Mouse (Mus musculus): Measurements from ENCODE around the gene Tril.

The Tril gene

DNA sequence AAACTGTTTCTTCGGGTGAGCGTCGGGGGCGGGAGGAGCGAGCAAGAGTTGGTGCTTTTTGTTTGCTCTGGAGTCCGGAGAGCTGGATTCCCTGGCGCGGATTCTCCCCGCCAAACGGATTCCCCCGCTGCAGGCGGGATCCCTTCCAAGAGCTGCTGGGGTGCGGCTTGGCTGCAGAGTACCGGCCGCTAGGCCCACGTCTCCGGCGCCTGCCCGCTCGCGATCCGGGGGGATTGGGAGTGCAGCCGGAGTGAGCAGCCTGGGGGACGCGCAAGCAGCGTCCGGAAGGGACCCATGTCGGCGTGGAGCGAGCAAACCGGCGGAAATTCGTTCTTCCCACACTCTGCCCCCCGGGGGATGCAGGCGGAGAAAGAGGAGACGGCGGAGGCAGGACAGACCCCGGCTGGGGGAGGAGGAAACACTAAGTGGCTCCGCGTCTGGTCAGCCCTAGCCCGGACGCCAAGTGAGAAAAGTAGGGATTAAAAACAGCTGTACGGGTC, at the start of gene Tril:
TSS of gene Tril (minus strand) at position 345 of the 500 bp plus-strand sequence.
- in situ Hi-C loops (cut with MboI, MseI): no loop called here

DNA sequence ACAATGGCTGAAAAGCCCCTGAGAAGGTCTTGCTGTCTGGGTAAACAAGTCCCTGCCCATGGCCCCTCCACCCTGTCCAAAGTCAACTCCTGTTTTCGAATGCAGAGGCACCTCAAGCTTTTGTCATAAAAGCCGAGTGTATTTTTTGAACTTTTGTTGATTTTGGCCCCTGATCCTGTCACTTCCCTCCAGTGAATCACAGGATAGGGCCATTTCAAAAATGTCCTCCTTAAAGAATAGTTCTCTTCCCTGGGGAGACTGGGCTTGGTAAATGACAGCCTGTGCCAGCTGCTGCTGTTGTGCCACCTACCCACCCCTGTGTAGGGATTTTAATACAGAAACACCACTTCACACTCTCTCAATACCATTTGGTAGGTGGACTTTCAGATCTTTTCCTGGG, 42.4 kb upstream of the Tril start:
- in situ Hi-C loops (cut with MboI, MseI): no loop called here

DNA sequence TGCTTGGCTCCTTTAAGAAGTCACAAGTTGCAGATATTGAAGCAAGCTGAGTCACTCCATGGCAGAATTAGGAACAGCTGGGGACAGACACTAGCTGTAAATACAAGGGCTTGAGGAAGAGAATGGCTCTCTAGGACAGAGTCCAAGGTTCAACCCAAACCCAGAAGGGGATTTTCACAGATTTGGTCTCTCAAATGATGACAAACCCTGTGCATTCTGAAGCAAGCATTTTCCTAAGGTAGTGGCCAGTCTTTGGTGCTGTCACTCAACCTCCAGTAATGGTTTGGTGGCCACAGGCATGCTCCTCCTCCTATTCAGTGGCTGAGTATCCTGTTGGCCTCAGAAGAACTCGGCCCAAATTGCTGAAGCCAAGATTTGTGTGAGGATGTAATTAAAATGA, 38.5 kb upstream of the Tril start:
- in situ Hi-C loops (cut with MboI, MseI): no loop called here

DNA sequence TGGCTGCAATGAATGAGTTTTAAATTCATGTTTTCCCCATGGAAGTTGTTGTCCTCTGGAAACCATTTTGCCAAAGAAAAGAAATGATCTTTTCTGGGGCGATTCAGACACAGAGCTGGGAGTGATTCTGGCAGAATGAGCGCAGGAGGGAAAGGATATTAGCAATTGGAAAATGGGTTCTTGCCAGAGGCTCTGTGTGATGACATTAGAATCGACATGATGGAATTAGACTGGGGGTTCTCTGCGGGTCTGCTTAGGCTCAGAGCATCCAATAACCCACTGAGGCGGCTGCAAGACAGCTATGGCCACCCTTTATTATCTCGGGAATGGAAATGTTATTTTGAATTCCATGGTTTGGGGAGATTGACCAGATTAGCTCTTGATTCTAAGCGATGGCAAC, 37.2 kb upstream of the Tril start:
- in situ Hi-C loops (cut with MboI, MseI): no loop called here

DNA sequence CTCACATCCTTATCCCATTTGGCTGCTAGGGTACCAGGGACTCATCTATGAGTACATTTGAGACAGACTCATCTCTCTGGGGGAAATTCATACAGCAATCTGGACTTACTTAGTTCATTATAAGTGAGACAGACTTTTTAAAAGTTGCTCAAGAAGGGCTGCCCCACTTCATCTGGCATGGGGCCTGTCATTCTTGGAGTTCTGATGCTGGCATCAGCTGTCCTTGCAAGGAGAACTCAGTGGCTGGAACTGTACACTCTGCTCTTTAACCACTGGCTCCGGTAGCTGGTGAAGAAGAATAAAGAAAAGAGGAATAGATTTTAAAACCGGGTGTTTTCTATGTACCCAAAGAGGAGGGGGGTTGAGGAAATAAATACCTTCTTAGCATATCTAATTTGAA, 36.1 kb upstream of the Tril start:
- in situ Hi-C loops (cut with MboI, MseI): no loop called here

DNA sequence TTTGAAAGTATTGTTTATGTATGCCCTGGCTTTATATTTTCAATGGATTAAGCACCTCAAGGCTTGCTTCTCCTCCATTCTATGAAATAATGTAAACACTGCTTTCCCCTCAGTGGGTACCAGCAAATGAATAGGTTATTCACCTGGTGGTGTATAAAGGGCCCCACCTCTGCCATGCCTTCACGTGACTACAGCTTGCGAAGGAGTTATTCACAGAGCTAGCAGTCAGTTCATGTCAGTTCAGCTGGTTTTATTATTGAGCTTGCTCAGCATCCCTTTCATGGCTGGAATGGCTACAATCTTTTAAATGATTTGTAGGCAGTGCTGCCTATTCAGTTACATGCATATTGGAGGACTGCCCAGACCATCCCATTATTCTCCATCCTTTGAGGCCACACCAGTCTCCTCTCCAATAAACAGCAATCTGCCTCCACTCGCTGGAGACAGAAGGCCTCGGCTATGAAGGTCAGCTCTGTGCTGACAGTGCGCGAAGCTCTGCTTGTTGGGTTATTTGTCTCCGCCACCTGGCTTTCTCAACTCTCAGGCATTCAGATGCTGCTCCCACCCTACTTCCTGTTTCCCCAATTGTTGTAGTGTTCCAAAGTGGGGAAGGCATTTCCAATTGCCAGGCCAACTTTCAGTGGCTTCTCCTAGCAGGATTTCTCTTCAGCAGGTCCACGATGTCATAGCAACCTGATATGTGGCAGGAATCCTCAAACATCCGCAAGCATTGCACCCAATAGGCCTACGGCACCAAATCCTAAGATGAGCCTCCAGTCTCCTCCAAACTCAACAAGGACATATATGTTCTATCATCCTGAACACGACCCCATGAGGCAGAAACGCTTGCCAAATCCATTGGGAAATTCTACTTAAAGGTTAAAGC, 34.6 kb upstream of the Tril start:
- in situ Hi-C loops (cut with MboI, MseI): no loop called here

DNA sequence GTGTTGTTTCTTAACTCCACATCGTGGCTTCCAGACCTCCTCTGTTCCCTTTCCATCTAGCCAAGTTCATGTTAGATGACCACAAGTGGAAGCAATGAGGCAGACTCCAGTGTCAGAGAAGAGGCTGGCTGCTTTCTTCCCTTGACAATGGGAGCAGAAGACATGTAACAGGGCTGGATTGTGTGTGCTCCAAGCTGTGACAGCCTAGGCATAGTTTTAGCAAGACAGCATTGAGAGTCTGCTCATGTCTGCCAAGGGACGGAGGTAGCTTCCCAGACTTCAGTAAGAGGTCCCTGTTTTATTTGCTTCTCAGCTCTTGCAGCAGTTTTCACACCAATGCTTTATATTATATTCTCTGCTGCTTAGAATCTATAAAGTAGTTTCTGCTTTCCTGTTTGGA, 33.6 kb upstream of the Tril start:
- in situ Hi-C loops (cut with MboI, MseI): no loop called here

DNA sequence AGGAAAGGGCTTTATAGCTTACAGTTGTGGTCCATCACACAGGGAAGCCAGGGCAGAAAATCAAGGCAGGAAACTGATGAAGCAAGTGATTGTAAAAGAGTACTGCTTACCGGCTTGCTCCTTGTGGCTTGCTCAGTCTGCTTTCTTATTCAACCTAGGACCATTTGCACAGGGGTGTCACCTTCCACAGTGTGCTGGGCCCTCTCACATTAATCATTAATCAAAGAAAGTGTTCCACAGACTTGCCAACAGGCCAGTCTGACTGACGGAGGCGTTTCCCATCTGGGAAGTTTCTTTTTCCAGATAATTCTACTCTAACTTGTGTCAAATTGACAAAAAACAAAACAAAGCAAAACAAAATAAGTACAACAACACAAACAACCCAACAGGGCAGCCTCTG, 32.9 kb upstream of the Tril start:
- in situ Hi-C loops (cut with MboI, MseI): no loop called here

DNA sequence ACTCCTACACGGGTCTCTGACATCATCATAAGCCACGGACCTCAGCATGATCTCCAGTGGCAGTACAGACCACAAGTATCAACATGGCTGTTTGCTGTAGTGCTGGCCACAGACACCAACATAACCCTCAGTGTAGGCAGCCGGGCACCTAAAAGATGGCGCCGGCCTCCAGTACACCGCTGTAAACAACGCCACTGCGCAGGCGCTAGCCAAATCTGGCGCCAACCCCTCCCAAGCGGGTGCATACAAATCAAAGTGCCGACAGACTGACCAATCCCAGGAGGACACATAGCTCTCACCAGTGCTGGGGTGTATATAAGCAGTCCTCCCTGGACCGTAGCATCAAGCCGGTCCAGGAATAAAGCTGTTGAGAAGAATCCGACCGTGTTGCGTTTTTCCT, 24.0 kb upstream of the Tril start:
- in situ Hi-C loops (cut with MboI, MseI): no loop called here

DNA sequence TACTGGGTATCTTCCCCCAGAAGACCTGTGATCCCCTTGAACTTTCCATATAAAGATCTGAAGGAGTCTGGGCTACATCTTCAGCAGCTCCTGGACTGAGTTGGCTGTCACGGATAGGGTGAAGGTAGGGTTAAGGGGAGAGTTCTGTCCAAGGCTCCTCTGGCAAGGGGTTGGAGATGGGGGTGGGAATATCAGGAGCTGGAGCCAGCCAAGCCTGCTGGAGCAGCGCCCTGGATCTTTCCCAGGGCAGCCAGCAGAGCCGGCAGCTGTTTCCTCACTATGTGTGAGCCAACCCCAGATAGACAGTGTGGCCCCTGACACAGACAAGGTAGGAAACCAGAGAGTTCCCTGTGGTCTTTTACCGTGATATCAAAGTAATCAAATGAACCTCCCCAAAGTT, 4.6 kb upstream of the Tril start:
- in situ Hi-C loops (cut with MboI, MseI): no loop called here

DNA sequence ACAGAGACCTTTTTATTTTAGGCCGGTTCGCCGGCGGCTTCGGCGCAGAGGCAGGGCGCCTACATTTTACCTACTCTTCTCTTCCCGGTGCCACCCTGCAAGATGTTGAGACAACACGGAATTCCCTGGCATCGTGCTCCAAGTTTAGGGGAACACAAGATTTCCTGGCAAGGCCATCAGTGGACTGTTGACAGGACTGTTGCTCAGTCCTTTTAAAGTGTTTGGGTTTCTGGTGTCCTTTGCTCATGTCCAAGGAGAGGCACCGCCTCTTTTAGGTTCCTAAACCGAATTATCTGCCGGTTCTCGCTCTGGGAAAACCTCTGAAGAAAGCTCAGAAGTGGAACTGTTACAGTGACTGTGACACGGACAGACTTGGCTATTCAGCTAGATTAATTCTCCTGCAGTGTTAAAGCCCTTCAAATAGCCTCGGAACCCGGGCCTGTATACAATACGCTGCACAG, 441 bp upstream of the Tril start:
- in situ Hi-C loops (cut with MboI, MseI): no loop called here

DNA sequence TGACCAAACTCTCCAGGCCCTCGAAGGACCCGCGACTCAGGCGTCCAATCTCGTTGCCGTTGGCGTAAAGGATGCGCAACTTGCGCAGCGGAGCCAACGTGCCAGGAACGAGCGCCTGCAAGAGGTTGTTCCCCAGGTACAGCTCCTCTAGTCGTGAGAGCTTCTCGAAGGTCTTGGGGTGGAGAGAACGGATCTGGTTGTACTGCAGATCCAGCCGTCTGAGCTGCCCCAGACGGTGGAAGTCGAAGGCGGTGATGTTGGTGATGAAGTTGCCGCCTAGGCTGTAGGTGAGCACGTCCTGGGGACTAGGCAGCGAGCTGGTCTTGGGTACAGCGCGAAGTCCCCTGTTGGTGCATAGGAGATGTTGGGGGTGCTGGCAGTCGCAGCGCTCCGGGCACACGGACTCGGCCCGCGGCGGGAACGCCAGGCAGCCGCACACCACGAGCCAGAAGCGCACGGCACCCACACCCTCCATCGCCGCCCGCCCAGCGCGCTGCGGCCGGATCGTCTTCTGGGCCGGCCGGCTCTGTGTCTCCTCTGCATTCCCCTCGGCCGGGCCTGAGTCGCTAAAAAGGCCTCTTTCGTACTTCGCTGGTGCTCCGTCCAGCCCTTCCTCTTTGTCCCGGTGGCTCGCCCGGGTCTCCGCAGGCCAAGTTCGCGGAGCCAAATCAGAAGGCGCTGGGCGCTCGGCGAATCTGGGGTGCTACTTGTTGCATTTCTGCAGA, 707 bp downstream of the Tril start:
- in situ Hi-C loops (cut with MboI, MseI): no loop called here

DNA sequence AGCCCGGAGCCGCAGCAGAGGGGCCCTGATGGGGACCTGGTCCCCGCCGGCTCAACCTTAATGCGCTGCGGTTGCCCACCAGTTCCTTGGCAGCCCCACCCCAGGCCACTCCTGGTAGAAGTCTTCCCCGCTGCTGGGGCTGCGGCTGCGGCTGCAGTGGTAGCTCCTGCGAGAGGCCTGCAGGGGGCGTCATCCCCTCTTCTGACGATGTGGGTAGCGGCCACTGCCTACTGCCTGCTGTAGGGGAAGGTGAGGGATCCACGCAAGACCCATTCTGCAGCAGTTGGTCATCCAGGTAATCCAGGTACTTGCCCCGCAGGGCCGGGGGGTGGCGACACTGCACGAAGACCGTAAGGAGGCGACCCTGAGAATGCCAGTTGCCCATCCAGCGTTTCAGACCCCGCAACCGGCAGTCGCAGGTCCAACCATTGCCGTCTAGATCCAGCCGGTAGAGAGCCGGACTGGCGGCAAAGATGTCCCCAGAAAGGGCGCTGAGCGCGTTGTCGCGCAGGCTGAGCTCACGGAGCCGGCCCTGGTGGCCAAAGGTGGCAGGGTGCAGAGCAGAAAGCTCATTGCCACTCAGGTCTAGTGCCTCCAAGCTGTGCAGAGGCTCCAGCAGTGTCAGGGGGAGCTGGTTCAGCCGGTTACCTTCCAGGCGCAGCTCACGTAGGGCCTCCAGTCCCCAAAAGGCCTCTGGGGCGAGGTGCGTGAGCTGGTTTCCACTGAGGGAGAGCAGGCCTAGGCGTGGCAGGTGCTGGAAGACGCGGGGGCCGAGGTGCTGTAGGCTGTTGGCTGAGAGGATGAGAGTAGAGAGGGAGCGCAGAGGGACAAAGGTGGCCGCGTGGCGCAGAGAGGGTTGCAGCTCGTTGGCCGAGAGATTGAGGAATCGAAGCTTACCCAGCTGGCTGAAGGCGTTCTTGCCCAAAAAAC, 1.6 kb downstream of the Tril start:
- in situ Hi-C loops (cut with MboI, MseI): no loop called here

DNA sequence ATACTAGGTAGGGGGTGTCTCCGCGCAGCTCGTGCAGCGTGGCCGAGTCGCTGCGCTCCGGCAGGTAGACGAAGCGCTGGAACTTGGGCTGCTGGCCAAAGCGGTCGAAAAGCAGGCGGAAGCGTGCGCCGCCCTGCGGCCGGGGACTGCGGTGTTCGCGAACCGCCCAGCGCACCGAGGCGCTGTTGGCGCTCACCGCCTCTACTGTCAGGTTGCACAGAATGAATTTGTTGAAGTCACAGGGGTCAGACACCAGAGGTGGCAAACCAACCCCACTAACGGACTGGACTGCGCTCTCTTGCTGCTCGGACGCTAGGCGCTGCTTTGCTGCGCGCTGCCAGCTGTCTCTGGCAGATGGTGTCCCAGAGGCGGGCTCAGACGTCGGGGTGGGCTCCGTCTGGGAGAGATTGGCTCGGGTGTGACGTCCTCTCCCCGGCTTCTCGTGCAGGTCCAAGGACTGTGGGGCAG, 2.3 kb downstream of the Tril start:
- in situ Hi-C loops (cut with MboI, MseI): no loop called here

DNA sequence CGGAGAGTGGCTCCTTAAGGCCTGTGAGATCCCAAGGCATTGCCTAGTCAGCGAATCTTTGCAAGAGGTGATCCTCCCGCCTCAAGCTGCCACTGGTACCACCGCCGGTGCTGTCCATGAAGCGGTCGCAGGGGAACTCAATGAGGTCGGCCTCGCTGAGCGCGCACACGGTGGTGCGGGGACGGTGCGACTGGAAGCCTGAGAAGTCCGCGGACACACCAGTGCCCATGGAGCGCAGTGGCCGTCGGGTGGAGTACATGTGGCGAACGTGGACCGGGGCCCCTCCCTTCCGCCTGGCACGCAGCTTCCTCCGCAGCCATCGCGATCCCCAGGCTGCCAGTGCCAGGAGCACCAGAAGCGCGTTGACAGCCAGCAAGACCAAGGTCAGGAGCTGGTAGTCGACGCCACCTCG, 2.9 kb downstream of the Tril start:
- in situ Hi-C loops (cut with MboI, MseI): no loop called here

DNA sequence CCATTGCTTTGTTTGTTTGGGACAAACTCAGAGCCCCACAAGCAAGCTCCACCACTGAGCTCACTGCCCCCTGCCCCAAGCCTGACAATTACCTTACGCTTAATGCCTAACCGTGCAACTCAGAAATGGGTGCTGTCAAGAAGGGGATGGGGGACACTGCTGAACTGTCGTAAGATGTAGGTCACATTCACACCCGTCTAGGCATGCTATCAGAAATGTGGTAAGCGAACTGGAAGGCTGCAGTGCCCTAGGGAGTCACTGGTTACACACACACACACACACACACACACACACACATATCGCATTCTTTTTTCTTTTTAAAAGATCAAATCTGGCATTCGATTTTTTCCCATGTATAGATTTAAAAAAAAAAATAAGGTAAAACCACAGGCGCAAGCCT, 4.0 kb downstream of the Tril start:
- in situ Hi-C loops (cut with MboI, MseI): no loop called here

DNA sequence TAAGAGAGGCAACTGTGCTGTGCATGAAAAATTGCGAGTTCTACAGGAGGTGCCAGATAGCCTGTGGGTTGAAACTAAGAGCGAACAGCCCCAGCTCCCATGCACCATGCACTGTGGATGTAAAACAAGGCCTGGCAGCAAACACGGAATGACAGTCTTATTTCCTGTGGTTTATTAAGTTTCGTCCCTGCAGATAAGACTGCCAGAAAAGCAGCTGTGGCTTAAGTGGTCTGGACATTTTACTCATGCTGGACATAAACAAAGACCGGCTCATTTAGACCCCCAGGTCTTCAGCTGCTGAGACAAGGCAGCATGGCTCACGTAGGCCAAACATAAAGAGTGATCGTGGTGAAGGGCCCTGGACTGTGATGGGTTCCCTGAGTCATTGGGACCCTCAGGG, 4.9 kb downstream of the Tril start:
- in situ Hi-C loops (cut with MboI, MseI): no loop called here

DNA sequence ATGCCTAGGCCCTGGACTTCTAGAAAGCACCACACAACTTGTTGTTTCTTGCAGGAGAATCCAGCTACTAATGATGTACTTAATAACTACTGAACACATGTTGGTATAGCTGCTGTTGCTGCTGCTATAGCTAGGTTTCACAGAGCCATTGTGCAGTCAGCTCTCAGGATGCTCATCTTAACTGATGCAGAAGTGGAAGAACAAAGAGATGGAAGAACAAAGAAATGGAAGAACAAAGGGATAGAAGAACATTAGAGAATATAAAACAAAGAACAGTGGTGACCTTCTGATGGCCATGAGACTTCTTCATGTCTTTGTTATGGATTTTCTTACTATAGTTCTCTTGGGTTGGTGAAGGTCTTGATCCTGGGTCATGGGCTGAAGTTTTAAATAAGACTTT, 6.4 kb downstream of the Tril start:
- in situ Hi-C loops (cut with MboI, MseI): no loop called here

DNA sequence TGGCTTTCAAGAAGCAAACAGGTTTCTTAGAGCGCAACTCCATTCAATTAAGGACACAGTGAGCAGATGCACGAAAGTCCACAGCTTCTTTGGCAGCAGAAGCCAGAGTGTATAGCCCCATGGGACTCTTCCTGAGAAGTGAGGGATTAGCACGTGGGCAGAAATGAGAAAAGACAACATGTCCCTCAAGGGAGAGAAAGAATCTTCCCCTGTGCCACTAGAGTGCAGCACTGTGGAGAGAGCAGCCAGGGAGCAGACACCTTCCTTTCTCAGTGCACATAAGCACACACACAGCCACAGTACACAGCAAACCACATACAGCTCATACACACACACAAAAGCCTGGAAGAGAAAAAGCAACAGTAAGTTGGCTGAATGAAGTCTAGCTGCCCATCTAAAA, 8.4 kb downstream of the Tril start:
- in situ Hi-C loops (cut with MboI, MseI): no loop called here

DNA sequence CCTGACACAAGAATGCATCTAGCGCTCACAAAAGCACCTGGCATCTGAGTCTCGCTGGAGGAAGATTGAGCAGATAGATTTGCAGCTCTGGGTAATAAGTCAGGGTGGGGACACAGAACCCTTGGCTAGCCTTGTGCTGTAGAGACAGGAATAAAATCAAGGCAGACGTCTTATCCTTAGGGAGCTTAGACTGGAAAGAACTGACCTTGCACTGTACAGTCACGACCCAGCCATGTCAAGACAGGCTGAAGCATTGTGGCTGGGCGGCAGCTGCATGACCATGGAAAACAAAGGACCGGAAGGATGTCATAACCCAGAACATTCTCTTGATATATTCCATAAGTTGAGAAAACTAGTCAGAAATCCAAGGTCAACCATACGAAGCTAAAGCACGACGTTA, 11.8 kb downstream of the Tril start:
- in situ Hi-C loops (cut with MboI, MseI): no loop called here

DNA sequence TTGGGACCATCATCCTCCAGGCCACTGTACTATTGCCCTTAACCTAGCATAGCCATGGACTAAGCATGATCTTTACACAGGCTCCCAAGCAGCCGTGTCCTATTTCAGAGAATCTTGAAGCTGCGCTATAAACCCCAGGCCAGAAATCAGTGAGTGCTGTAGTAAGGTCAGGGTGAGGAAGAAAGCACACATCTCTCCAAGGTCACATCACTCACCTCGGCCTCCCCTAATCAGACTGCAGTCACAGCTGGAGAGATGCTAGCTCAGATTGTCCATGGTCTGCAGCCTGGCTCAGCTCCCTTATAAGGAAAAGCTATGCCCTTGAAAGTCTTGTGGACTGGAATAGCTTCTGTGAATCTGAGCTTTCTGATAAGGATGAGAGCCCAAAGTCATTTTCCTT, 13.4 kb downstream of the Tril start:
- in situ Hi-C loops (cut with MboI, MseI): no loop called here

DNA sequence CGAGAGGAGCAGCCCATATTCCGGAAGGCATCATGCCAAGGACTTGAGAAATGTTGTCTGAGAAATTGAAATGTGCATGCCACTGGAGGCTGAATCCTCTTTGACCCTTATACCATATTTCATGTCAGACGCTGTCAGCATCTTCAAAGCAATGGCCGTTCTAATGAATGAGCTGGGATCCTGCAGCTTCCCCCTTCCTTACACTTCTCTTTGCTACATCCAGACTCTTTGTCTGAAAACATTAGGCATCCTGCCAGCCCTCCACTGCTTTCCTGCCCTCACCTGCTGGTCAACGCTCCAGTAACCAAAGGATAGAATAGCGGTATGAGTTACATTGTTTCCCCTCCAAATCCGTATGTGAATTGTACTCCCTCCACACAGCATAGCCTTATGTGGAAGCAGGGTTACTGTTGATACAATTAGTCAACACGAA, 14.0 kb downstream of the Tril start:
- in situ Hi-C loops (cut with MboI, MseI): no loop called here

All from T-helper 1 cell (primary cell).